In genomic region chr17:27791556-27791955, GRCm38 (mm10) we compare ENCODE assay signal across 8 mouse cellular contexts.
"Had no signal": no experiment of that assay in that cellular context is flagged by ENCODE, and none has a peak within 500 bp of the region (broad histone marks: within the 10 kb centered on the region; RNA-seq: fewer than 3 reads in every experiment).

No protein-coding gene starts in this region.

- H3K4me3 ChIP-seq: limb, embryonic 15.5 days; midbrain, embryonic 12.5 days; neural tube, embryonic 13.5 days had no signal

- DNase-seq: lung, adult 18-20 months; right cerebral cortex, postnatal 14 days; thymus, postnatal 36 days had no signal

- H3K27me3 ChIP-seq: limb, embryonic 15.5 days; midbrain, embryonic 12.5 days; neural tube, embryonic 13.5 days had no signal

- H3K9me3 ChIP-seq: limb, embryonic 15.5 days; midbrain, embryonic 12.5 days; neural tube, embryonic 13.5 days had no signal

- H3K9ac ChIP-seq: limb, embryonic 15.5 days; midbrain, embryonic 12.5 days; neural tube, embryonic 13.5 days had no signal

- H3K27ac ChIP-seq: limb, embryonic 15.5 days; midbrain, embryonic 12.5 days; neural tube, embryonic 13.5 days had no signal

- H3K4me2 ChIP-seq: limb, embryonic 15.5 days; midbrain, embryonic 12.5 days; neural tube, embryonic 13.5 days had no signal

- ATAC-seq: hindbrain, embryonic 16.5 days; midbrain, embryonic 16.5 days had no signal
